ENCODE assay signal across 10 mouse cellular contexts in genomic region chr1:138983465-138983864, GRCm38 (mm10). TPM values are rescaled to one million over a fixed set of nuclear protein-coding genes. Genes with fewer than 3 reads are reported as not detected.
DNase-seq lines count a peak whose midpoint lies in the region; ATAC-seq and TF ChIP-seq lines count a peak whose summit lies in the region.
"Had no signal": no experiment of that assay in that cellular context is flagged by ENCODE, and none has a peak within 500 bp of the region (broad histone marks: within the 10 kb centered on the region; RNA-seq: fewer than 3 reads in every experiment).

No protein-coding gene starts in this region.

- 51% methylated on average over 6 of the region's 6 CpGs for WGBS in heart, embryonic 13.5 days
- WGBS in heart, embryonic 12.5 days: 48% methylated on average over 6 of the region's 6 CpGs

- no peaks in the 10 kb centered on the region for H3K9me3 ChIP-seq in heart, embryonic 13.5 days
- H3K9me3 ChIP-seq in heart, embryonic 12.5 days (replicated peaks): no peaks in the 10 kb centered on the region
- H3K9me3 ChIP-seq: midbrain, embryonic 10.5 days had no signal

- H3K27ac ChIP-seq in heart, embryonic 13.5 days (replicated peaks): peak overlapping the region; percentile 48; the same call in 1 of the 2 replicates
- H3K27ac ChIP-seq in heart, embryonic 12.5 days (ENCODE audit: poor library complexity, severe bottlenecking): no peak overlapping the region
- H3K27ac ChIP-seq: midbrain, embryonic 10.5 days had no signal

- no peak for ATAC-seq in heart, embryonic 13.5 days (ENCODE audit: extremely low read depth, insufficient number of reproducible peaks, low FRiP score, low TSS enrichment)
- ATAC-seq in heart, embryonic 12.5 days (ENCODE audit: insufficient number of reproducible peaks, low FRiP score): no peak; the same call in 1 of the 2 replicates

- no peaks in the 10 kb centered on the region for H3K36me3 ChIP-seq in heart, embryonic 13.5 days
- no peaks in the 10 kb centered on the region for H3K36me3 ChIP-seq in heart, embryonic 12.5 days
- no peaks in the 10 kb centered on the region for H3K36me3 ChIP-seq in myocyte (ENCODE audit: control insufficient read depth, insufficient read depth)
- H3K36me3 ChIP-seq: midbrain, embryonic 10.5 days had no signal

- no peak overlapping the region; the same call in 1 of the 2 replicates for H3K9ac ChIP-seq in heart, embryonic 13.5 days
- no peak overlapping the region for H3K9ac ChIP-seq in heart, embryonic 12.5 days

- intact Hi-C loops in gastrocnemius, postnatal 36 days (cut with DNase I): no loop called here

- H3K4me1 ChIP-seq in heart, embryonic 13.5 days: peaks cover 34% of the 10 kb centered on the region
- peaks cover 28% of the 10 kb centered on the region for H3K4me1 ChIP-seq in heart, embryonic 12.5 days (replicated peaks)

- H3K27me3 ChIP-seq in heart, embryonic 13.5 days (replicated peaks): no peaks in the 10 kb centered on the region
- H3K27me3 ChIP-seq in heart, embryonic 12.5 days (replicated peaks): no peaks in the 10 kb centered on the region
- H3K27me3 ChIP-seq in myocyte (ENCODE audit: control insufficient read depth, insufficient read depth, insufficient read length): no peaks in the 10 kb centered on the region

- peaks cover 19% of the 10 kb centered on the region for H3K79me2 ChIP-seq in myocyte (ENCODE audit: control insufficient read depth, insufficient read depth)

- H3K4me3 ChIP-seq in heart, embryonic 13.5 days: no peak overlapping the region
- H3K4me3 ChIP-seq in heart, embryonic 12.5 days: no peak overlapping the region
- no peak overlapping the region for H3K4me3 ChIP-seq in myocyte
- H3K4me3 ChIP-seq: midbrain, embryonic 10.5 days had no signal

- H3ac ChIP-seq in myocyte (ENCODE audit: control insufficient read depth, insufficient read length): no peak overlapping the region

- peak; percentile 51 for DNase-seq in adrenal gland, postnatal 10 days
- DNase-seq in heart, postnatal 4 days: peak; percentile 42
- no peak for DNase-seq in cerebellum, postnatal 36 days
- no peak for DNase-seq in gastrocnemius, postnatal 36 days
- no peak for DNase-seq in spleen, adult 18-20 months
- DNase-seq: cerebellum, adult 9-10 months had no signal

- TF ChIP-seq POLR2A in myocyte (IDR thresholded peaks at IDR 0.05; ENCODE audit: insufficient read length, low read depth): no peak

- H3K4me2 ChIP-seq in heart, embryonic 13.5 days: peak overlapping the region; percentile 33
- no peak overlapping the region for H3K4me2 ChIP-seq in heart, embryonic 12.5 days
- peak overlapping the region; percentile 73 for H3K4me2 ChIP-seq in myocyte (ENCODE audit: low read depth)

TF ChIP-seq in myocyte, 11 proteins besides CTCF, POLR2A, EP300 and RAD21:
- no peak for TF ChIP-seq SRF (IDR thresholded peaks at IDR 0.05; ENCODE audit: control insufficient read depth, insufficient read length, low read depth)
- TF ChIP-seq REST (IDR thresholded peaks at IDR 0.05; ENCODE audit: insufficient read depth, insufficient read length): no peak
- TF ChIP-seq E2F4 (IDR thresholded peaks at IDR 0.05; ENCODE audit: insufficient read depth): no peak
- no peak for TF ChIP-seq POLR2AphosphoS2 (IDR thresholded peaks at IDR 0.05; ENCODE audit: insufficient read length, low read depth)
- no peak for TF ChIP-seq CEBPB (IDR thresholded peaks at IDR 0.05; ENCODE audit: insufficient read depth, poor library complexity, severe bottlenecking)
- no peak for TF ChIP-seq MYOG (IDR thresholded peaks at IDR 0.05; ENCODE audit: control insufficient read depth in 1 of 3, insufficient read depth in 1 of 3, insufficient read length in 2 of 3, low read depth in 2 of 3)
- TF ChIP-seq MAX (IDR thresholded peaks at IDR 0.05; ENCODE audit: low read depth): no peak
- no peak for TF ChIP-seq USF1 (IDR thresholded peaks at IDR 0.05; ENCODE audit: low read depth)

RNA-seq across cellular contexts. Expression of gene Dennd1b, which starts 20.2 kb away (rescaled TPM):
- 8.8 and 10.0 TPM in 2 replicates for polyA plus RNA-seq in heart, embryonic 13.5 days (2015; fragmentation: Nextera tagmentation; extraction: Ambion mirVana)
- polyA plus RNA-seq in heart, embryonic 12.5 days (2016; fragmentation: Nextera tagmentation; extraction: Ambion mirVana): 13.0 and 13.9 TPM in 2 replicates
- 10 to 100 TPM; 13.7 to 21.9 TPM for total RNA-seq in adrenal gland, postnatal 10 days (2021)
- 10 to 100 TPM; 30.8 to 33.3 TPM for total RNA-seq in heart, postnatal 4 days (2021)
- 1.3 TPM for polyA plus RNA-seq in myocyte (2012; fragmentation: generic; extraction: Trizol)
- total RNA-seq in gastrocnemius, postnatal 36 days (2021): 10 to 100 TPM; 18.5 to 20.1 TPM

Comparison
In these comparisons a context has a peak if more than half of its experiments do, and no peak if none do; other contexts are left out.
1. DNase-seq: peak in adrenal gland, postnatal 10 days (single experiment) and heart, postnatal 4 days (single experiment); none in cerebellum, postnatal 36 days (0 of 2), gastrocnemius, postnatal 36 days (0 of 2) and spleen, adult 18-20 months (0 of 2).